Mouse (Mus musculus) c-Kit-negative CD71-positive TER-119-positive erythroid progenitor cells, embryonic 14.5 days (primary cell): Measurements from ENCODE around the gene Adipoq.
"Not testable (repeated sequence)": the region's sequence is repeated elsewhere in the genome, so short reads cannot be mapped to it uniquely, and the experiment has no call there.

ENCODE experiments used
- DNase-seq: peaks from one replicate; pipeline ENCODE4 v3.0.0-alpha.2; 2013; ENCODE audit warnings: low read depth, low spot score

The Adipoq gene

GRCm38 (mm10) chr16:23159749-23160148 lies 13.4 kb downstream of the Adipoq start:
- DNase-seq, result no peak

GRCm38 (mm10) chr16:23162116-23162515 lies 15.8 kb downstream of the Adipoq start:
- DNase-seq, result no peak

GRCm38 (mm10) chr16:23164443-23164842 lies 18.1 kb downstream of the Adipoq start:
- DNase-seq, result no peak

- DNase-seq, result no peak
Measured at GRCm38 (mm10) chr16:23165441-23165840, 19.1 kb downstream of the Adipoq start.

GRCm38 (mm10) chr16:23166646-23167045 lies 20.3 kb downstream of the Adipoq start:
- DNase-seq, result no peak

GRCm38 (mm10) chr16:23167079-23167478 lies 20.7 kb downstream of the Adipoq start:
- DNase-seq, result no peak

- DNase-seq, result no peak
Measured at GRCm38 (mm10) chr16:23170813-23171212, 24.5 kb downstream of the Adipoq start.

- DNase-seq, result no peak
Measured at GRCm38 (mm10) chr16:23173904-23174303, 27.6 kb downstream of the Adipoq start.

- no peak for DNase-seq
Measured at GRCm38 (mm10) chr16:23174855-23175254, 28.5 kb downstream of the Adipoq start.

- no peak for DNase-seq
Measured at GRCm38 (mm10) chr16:23175956-23176355, 29.6 kb downstream of the Adipoq start.

GRCm38 (mm10) chr16:23177856-23178255 lies 31.5 kb downstream of the Adipoq start:
- DNase-seq, result no peak

- DNase-seq, result no peak
Measured at GRCm38 (mm10) chr16:23178796-23179195, 32.5 kb downstream of the Adipoq start.

- DNase-seq, result not testable (repeated sequence)
Measured at GRCm38 (mm10) chr16:23179436-23179835, 33.1 kb downstream of the Adipoq start.

- no peak for DNase-seq
Measured at GRCm38 (mm10) chr16:23181054-23181453, 34.7 kb downstream of the Adipoq start.

GRCm38 (mm10) chr16:23181487-23181886 lies 35.2 kb downstream of the Adipoq start:
- no peak for DNase-seq

GRCm38 (mm10) chr16:23181942-23182597 lies 35.7 kb downstream of the Adipoq start:
- DNase-seq, result no peak

GRCm38 (mm10) chr16:23185824-23186223 lies 39.5 kb downstream of the Adipoq start:
- no peak for DNase-seq

- DNase-seq, result no peak
Measured at GRCm38 (mm10) chr16:23186418-23186817, 40.1 kb downstream of the Adipoq start.

GRCm38 (mm10) chr16:23187983-23188382 lies 41.6 kb downstream of the Adipoq start:
- no peak for DNase-seq

- no peak for DNase-seq
Measured at GRCm38 (mm10) chr16:23189612-23190011, 43.3 kb downstream of the Adipoq start.

GRCm38 (mm10) chr16:23191560-23192242 lies 45.4 kb downstream of the Adipoq start:
- DNase-seq, result no peak

- no peak for DNase-seq
Measured at GRCm38 (mm10) chr16:23195618-23196017, 49.3 kb downstream of the Adipoq start.

GRCm38 (mm10) chr16:23196296-23196695 lies 50.0 kb downstream of the Adipoq start:
- no peak for DNase-seq
